Mouse (Mus musculus) lung, adult 2 months (tissue): ENCODE data around the gene Arhgef12.

Experiments used
- CTCF ChIP-seq: fragments of 200-500 bp; IDR thresholded peaks from 2 replicates; pipeline ENCODE4 v1.5.1; 2011; ENCODE audit warnings: mild to moderate bottlenecking, low read length, control low read depth; ENCODE audit not compliant: insufficient read depth
- POLR2A ChIP-seq: fragments of 200-500 bp; IDR thresholded peaks from 2 replicates; pipeline ENCODE4 v1.6.1; 2011; ENCODE audit warnings: low read depth, mild to moderate bottlenecking, control low read depth, low read length, borderline replicate concordance; ENCODE audit errors: extremely low read depth

GRCm38 (mm10) chr9:43127101-43127787, 20.2 kb upstream of the Arhgef12 start:
- no peak for TF ChIP-seq CTCF
- no peak for TF ChIP-seq POLR2A
